Mouse (Mus musculus) C2C12 (cell line): ENCODE results near the gene Inpp5k. TPM values are rescaled to one million over a fixed set of nuclear protein-coding genes. Genes with fewer than 3 reads are reported as not detected.

Experiments
- H3K27me3 ChIP-seq: one replicate; pipeline ENCODE4 v1.6.1; 2011; ENCODE audit not compliant: control insufficient read depth, insufficient read depth, insufficient read length
- H3K36me3 ChIP-seq: one replicate; pipeline ENCODE4 v1.6.1; 2011; ENCODE audit not compliant: control insufficient read depth, insufficient read depth
- H3K4me3 ChIP-seq: one replicate; pipeline ENCODE4 v1.5.1; 2011; ENCODE audit warnings: mild to moderate bottlenecking, control low read depth; ENCODE audit not compliant: poor library complexity, insufficient read depth, severe bottlenecking
- H3K79me2 ChIP-seq: one replicate; pipeline ENCODE4 v1.6.1; 2011; ENCODE audit not compliant: control insufficient read depth, insufficient read depth
- H3K79me3 ChIP-seq: one replicate; pipeline ENCODE4 v1.6.1; 2011; ENCODE audit warnings: low read depth, control low read depth
- H3ac ChIP-seq: one replicate; pipeline ENCODE3; 2011; ENCODE audit warnings: low read depth; ENCODE audit not compliant: control insufficient read depth, insufficient read length
- CEBPB ChIP-seq: IDR thresholded peaks from one replicate; pipeline ENCODE4 v1.6.1; 2011; ENCODE audit warnings: low read depth, mild to moderate bottlenecking, control low read depth, moderate library complexity
- CTCF ChIP-seq: IDR thresholded peaks from one replicate; pipeline ENCODE4 v1.5.1; 2011; ENCODE audit not compliant: control insufficient read depth, insufficient read depth, insufficient read length
- FOSL1 ChIP-seq: IDR thresholded peaks from one replicate; pipeline ENCODE4 v1.8.0; 2011; ENCODE audit warnings: mild to moderate bottlenecking, low read length; ENCODE audit not compliant: poor library complexity, insufficient read depth, severe bottlenecking
- MAX ChIP-seq: IDR thresholded peaks from one replicate; pipeline ENCODE4 v1.6.1; 2011; ENCODE audit warnings: mild to moderate bottlenecking, control low read depth
- MYOD1 ChIP-seq: IDR thresholded peaks from one replicate; pipeline ENCODE4 v1.6.1; 2011; ENCODE audit warnings: low read depth; ENCODE audit not compliant: control insufficient read depth, insufficient read length
- MYOG ChIP-seq: IDR thresholded peaks from one replicate; pipeline ENCODE4 v1.6.1; 2011; ENCODE audit not compliant: control insufficient read depth, insufficient read length; ENCODE audit errors: extremely low read depth
- USF1 ChIP-seq: IDR thresholded peaks from one replicate; pipeline ENCODE4 v1.6.1; 2011; ENCODE audit warnings: low read depth, mild to moderate bottlenecking, control low read depth, moderate library complexity
- polyA plus RNA-seq: library from polyadenylated mRNA; unstranded; fragments of >200 nt; fragmentation: generic; extraction: Trizol; gene quantifications from one replicate; pipeline ENCODE4 v1.2.1, GENCODE M21; 2012; ENCODE audit warnings: missing spikeins

Gene Inpp5k
- polyA plus RNA-seq, 1 experiment = 8.9 TPM

GRCm38 (mm10) chr11:75660941-75661800 is 30.4 kb downstream of the Inpp5k start:
- Histone ChIP-seq H3K79me2 (peaks cover 61% of the 10 kb centered on the region), H3K4me3 (no peak overlapping the region), H3ac (no peak overlapping the region), H3K27me3 (no peaks in the 10 kb centered on the region), H3K36me3 (peaks cover 90% of the 10 kb centered on the region), H3K79me3 (peaks cover 29% of the 10 kb centered on the region)
- TF ChIP-seq FOSL1 (no peak), USF1 (no peak), MYOG (no peak), MYOD1 (no peak), CEBPB (no peak), CTCF (no peak)

GRCm38 (mm10) chr11:75662131-75662530 is 31.3 kb downstream of the Inpp5k start:
- Histone ChIP-seq H3K79me2 (peaks cover 52% of the 10 kb centered on the region), H3K79me3 (peaks cover 21% of the 10 kb centered on the region), H3K27me3 (no peaks in the 10 kb centered on the region), H3K36me3 (peaks cover 96% of the 10 kb centered on the region), H3ac (no peak overlapping the region), H3K4me3 (no peak overlapping the region)
- TF ChIP-seq CTCF = no peak
- no peak for TF ChIP-seq MAX
- no peak for TF ChIP-seq CEBPB

GRCm38 (mm10) chr11:75666296-75666695 is 35.5 kb downstream of the Inpp5k start:
- no peak for TF ChIP-seq MYOD1
- TF ChIP-seq MYOG = no peak
- no peak for TF ChIP-seq MAX
- TF ChIP-seq FOSL1 = no peak
- TF ChIP-seq USF1 = no peak
- no peak for TF ChIP-seq CTCF
- TF ChIP-seq CEBPB = no peak
- Histone ChIP-seq H3ac (no peak overlapping the region), H3K36me3 (peaks cover 97% of the 10 kb centered on the region), H3K4me3 (no peak overlapping the region), H3K79me3 (peaks cover 4% of the 10 kb centered on the region), H3K79me2 (peaks cover 16% of the 10 kb centered on the region), H3K27me3 (no peaks in the 10 kb centered on the region)

GRCm38 (mm10) chr11:75668621-75669020 is 37.8 kb downstream of the Inpp5k start:
- no peak overlapping the region for H3K4me3 ChIP-seq
- H3ac ChIP-seq = no peak overlapping the region
- peaks cover 12% of the 10 kb centered on the region for H3K79me2 ChIP-seq
- no peaks in the 10 kb centered on the region for H3K79me3 ChIP-seq
- no peak for TF ChIP-seq CEBPB
- H3K36me3 ChIP-seq = peaks cover 97% of the 10 kb centered on the region
- H3K27me3 ChIP-seq = no peaks in the 10 kb centered on the region

GRCm38 (mm10) chr11:75669176-75669852 is 38.5 kb downstream of the Inpp5k start:
- H3K27me3 ChIP-seq = no peaks in the 10 kb centered on the region
- H3K79me2 ChIP-seq = peaks cover 12% of the 10 kb centered on the region
- H3ac ChIP-seq = no peak overlapping the region
- TF ChIP-seq CEBPB (no peak), CTCF (no peak), FOSL1 (no peak), USF1 (no peak), MYOG (no peak), MAX (no peak), MYOD1 (no peak)
- H3K36me3 ChIP-seq = peaks cover 96% of the 10 kb centered on the region
- H3K79me3 ChIP-seq = no peaks in the 10 kb centered on the region
- no peak overlapping the region for H3K4me3 ChIP-seq

DNA sequence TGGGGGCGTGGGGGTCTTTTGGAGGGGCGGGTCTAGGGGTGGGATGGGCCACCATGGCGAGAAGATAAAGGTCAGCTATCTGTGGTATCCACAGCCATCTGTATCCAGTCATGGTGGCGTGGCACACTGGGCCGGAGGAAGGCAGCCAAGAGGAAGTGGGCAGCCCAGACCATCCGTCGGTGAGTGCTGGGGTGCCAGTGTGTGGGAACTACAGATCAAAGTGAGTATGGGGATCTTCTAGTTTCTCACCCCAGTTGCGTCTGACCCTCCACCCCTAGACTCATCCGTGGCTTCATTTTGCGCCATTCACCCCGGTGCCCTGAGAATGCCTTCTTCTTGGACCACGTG is 39.0 kb downstream of the Inpp5k start:
- no peak overlapping the region for H3ac ChIP-seq
- no peak overlapping the region for H3K4me3 ChIP-seq
- H3K36me3 ChIP-seq = peaks cover 92% of the 10 kb centered on the region
- H3K27me3 ChIP-seq = no peaks in the 10 kb centered on the region
- no peaks in the 10 kb centered on the region for H3K79me3 ChIP-seq
- TF ChIP-seq CTCF (no peak), MAX (no peak), MYOD1 (no peak), CEBPB (no peak), USF1 (no peak), FOSL1 (no peak), MYOG (no peak)
- peaks cover 12% of the 10 kb centered on the region for H3K79me2 ChIP-seq
